Mouse (Mus musculus) hindbrain, embryonic 12.5 days (tissue): ENCODE results near the gene Actl11. TPM values are rescaled to one million over a fixed set of nuclear protein-coding genes. Genes with fewer than 3 reads are reported as not detected.
A peak's percentile ranks its signal among the peaks of the same experiment; 100 is the strongest.

Source experiments
- ATAC-seq: fragments of 200-750 bp; cut with Nextera tagmentation; 2 replicates; pipeline ENCODE4 v1.8.0; 2017; ENCODE audit warnings: moderate TSS enrichment; ENCODE audit not compliant: low FRiP score
- H3K27ac ChIP-seq: fragments of 300-500 bp; sonication (generic); 2 replicates; pipeline ENCODE4 v1.5.1; 2016; ENCODE audit warnings: mild to moderate bottlenecking
- H3K27me3 ChIP-seq: fragments of 300-500 bp; sonication (generic); 2 replicates; pipeline ENCODE4 v1.6.1; 2016; ENCODE audit warnings: mild to moderate bottlenecking
- H3K36me3 ChIP-seq: fragments of 300-500 bp; sonication (generic); 2 replicates; pipeline ENCODE4 v1.6.1; 2016; ENCODE audit warnings: mild to moderate bottlenecking
- H3K4me1 ChIP-seq: fragments of 300-500 bp; sonication (generic); 2 replicates; pipeline ENCODE4 v1.6.1; 2016
- H3K4me2 ChIP-seq: fragments of 300-500 bp; sonication (generic); replicated peaks from 2 replicates; pipeline ENCODE4 v1.6.1; 2016; ENCODE audit warnings: mild to moderate bottlenecking
- H3K4me3 ChIP-seq: fragments of 300-500 bp; sonication (generic); 2 replicates; pipeline ENCODE4 v1.5.1; 2016; ENCODE audit warnings: mild to moderate bottlenecking
- H3K9ac ChIP-seq: fragments of 300-500 bp; sonication (generic); 2 replicates; pipeline ENCODE4 v1.6.1; 2016; ENCODE audit warnings: mild to moderate bottlenecking, moderate library complexity
- H3K9me3 ChIP-seq: fragments of 300-500 bp; sonication (generic); replicated peaks from 2 replicates; pipeline ENCODE4 v1.6.1; 2016; ENCODE audit warnings: mild to moderate bottlenecking
- WGBS: fragments of 180-500 bp; shearing (Covaris S2); methylation state at CpG from one replicate; pipeline ENCODE4 v1.1.7; 2016; 5-methylcytosine and 5-hydroxymethylcytosine counted together
- polyA plus RNA-seq: library from polyadenylated mRNA; unstranded; fragments of >200 nt; fragmentation: Nextera tagmentation; extraction: Ambion mirVana; gene quantifications from 2 replicates; pipeline ENCODE4 v1.2.1, GENCODE M21; 2016

Gene Actl11
- polyA plus RNA-seq, 1 experiment from 2014 or later: not detected

DNA sequence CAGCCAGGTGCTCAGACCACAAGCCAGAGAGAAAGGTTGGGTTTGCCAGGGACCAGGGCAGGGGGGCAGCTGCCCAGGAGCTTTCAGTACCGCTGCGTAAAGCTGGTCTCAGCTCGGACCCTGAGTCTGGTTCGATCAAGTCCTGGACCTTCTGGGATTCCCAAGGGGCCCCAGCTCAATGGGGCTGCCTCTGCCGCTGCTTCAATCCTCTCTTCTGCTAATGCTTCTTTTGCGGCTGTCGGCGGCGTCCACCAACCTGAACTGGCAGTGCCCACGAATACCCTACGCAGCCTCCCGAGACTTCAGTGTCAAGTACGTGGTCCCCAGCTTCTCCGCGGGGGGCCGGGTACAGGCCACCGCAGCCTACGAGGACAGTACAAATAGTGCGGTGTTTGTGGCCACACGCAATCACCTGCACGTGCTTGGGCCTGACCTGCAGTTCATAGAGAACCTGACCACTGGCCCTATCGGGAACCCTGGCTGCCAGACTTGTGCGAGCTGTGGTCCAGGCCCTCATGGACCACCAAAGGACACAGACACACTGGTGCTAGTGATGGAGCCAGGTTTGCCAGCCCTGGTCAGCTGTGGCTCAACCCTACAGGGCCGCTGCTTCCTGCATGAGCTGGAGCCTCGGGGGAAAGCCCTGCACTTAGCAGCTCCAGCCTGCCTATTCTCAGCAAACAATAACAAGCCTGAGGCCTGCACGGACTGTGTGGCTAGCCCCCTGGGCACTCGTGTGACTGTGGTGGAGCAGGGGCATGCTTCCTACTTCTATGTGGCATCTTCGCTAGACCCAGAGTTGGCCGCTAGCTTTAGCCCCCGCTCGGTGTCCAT lies 21.1 kb upstream of the Actl11 start:
- peak overlapping the region; percentile 54 for H3K9ac ChIP-seq
- H3K27me3 ChIP-seq: peaks cover 31% of the 10 kb centered on the region
- no peaks in the 10 kb centered on the region for H3K9me3 ChIP-seq
- 43% methylated on average over 31 of the region's 31 CpGs for WGBS
- H3K4me3 ChIP-seq: peak overlapping the region; percentile 27
- 0 out of 2 replicates have a peak, but pooled peaks have one; percentile 8 for ATAC-seq
- no peak overlapping the region for H3K27ac ChIP-seq
- H3K36me3 ChIP-seq: peaks cover 9% of the 10 kb centered on the region; the same call in 1 of the 2 replicates
- peak overlapping the region; percentile 57 for H3K4me2 ChIP-seq
- peaks cover 25% of the 10 kb centered on the region for H3K4me1 ChIP-seq

DNA sequence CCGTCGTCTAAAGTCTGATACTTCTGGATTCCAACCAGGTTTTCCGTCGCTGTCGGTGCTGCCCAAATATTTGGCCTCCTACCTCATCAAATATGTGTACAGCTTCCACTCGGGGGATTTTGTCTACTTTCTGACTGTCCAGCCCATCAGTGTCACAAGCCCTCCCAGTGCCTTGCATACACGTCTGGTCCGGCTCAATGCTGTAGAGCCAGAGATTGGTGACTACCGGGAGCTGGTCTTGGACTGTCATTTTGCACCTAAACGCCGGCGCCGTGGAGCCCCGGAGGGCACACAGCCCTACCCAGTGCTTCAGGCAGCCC lies 20.5 kb upstream of the Actl11 start:
- H3K27ac ChIP-seq: no peak overlapping the region
- no peak overlapping the region for H3K9ac ChIP-seq
- peaks cover 31% of the 10 kb centered on the region for H3K27me3 ChIP-seq
- H3K4me1 ChIP-seq: peaks cover 25% of the 10 kb centered on the region
- no peak overlapping the region for H3K4me3 ChIP-seq
- no peaks in the 10 kb centered on the region for H3K9me3 ChIP-seq
- H3K36me3 ChIP-seq: peaks cover 9% of the 10 kb centered on the region; the same call in 1 of the 2 replicates
- 83% methylated on average over 14 of the region's 14 CpGs for WGBS
- H3K4me2 ChIP-seq: no peak overlapping the region
- ATAC-seq: no peak

DNA sequence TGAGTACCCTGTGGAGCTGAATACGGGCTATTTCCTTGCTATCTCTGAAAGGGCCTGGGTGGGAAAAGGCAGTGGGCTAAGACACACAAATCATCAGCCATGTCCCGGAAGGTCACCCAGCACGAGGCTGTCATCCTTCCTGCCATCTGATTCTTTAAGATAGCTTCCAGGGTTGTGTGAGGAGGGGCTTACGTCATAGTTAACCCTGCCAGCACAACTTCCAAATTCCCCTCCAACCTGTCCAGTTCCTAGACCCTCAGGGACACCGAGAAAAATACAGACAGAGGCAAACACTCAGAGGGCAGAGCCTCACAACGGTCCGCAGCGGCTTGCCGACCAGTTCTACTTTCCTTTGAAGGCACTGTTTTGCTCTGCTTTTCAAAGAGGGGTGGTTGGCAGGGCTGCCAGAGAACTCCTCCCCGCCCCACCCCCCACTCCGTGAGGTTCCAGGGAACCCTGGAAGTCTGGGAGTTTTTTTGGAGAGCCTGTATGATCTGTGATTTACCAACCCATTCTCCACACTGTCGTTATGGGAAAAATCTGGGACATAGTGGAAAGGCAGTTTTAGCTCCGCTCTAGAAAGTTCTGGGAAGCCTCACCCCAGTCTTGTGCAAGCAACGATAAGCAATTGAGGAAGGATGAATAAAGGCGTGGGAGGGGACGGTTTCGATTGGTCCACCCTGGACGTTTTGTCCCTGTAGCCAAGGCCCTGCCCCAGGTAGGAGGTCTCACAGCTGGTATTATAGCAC lies 19.7 kb upstream of the Actl11 start:
- Histone ChIP-seq H3K27ac (no peak overlapping the region), H3K9ac (no peak overlapping the region), H3K27me3 (peaks cover 26% of the 10 kb centered on the region), H3K4me2 (peak overlapping the region; percentile 25; the same call in 1 of the 2 replicates), H3K36me3 (0 out of 2 replicates have a peak, but pooled peaks cover 3% of the 10 kb centered on the region), H3K9me3 (no peaks in the 10 kb centered on the region), H3K4me1 (peaks cover 25% of the 10 kb centered on the region), H3K4me3 (no peak overlapping the region)
- WGBS: 28% methylated on average over 18 of the region's 18 CpGs
- no peak for ATAC-seq

GRCm38 (mm10) chr9:107910025-107910769 lies 18.1 kb upstream of the Actl11 start:
- Histone ChIP-seq H3K27me3 (peaks cover 25% of the 10 kb centered on the region), H3K4me1 (peaks cover 25% of the 10 kb centered on the region), H3K4me2 (no peak overlapping the region), H3K36me3 (no peaks in the 10 kb centered on the region), H3K9ac (no peak overlapping the region), H3K9me3 (no peaks in the 10 kb centered on the region), H3K27ac (no peak overlapping the region), H3K4me3 (no peak overlapping the region)
- no peak for ATAC-seq
- WGBS: 93% methylated on average over 15 of the region's 15 CpGs

GRCm38 (mm10) chr9:107914764-107915420 lies 13.4 kb upstream of the Actl11 start:
- Histone ChIP-seq H3K9ac (no peak overlapping the region), H3K36me3 (no peaks in the 10 kb centered on the region), H3K9me3 (no peaks in the 10 kb centered on the region), H3K4me1 (peaks cover 11% of the 10 kb centered on the region), H3K4me2 (no peak overlapping the region), H3K27ac (no peak overlapping the region), H3K27me3 (no peaks in the 10 kb centered on the region), H3K4me3 (no peak overlapping the region)
- no peak for ATAC-seq
- 80% methylated on average over 16 of the region's 16 CpGs for WGBS

DNA sequence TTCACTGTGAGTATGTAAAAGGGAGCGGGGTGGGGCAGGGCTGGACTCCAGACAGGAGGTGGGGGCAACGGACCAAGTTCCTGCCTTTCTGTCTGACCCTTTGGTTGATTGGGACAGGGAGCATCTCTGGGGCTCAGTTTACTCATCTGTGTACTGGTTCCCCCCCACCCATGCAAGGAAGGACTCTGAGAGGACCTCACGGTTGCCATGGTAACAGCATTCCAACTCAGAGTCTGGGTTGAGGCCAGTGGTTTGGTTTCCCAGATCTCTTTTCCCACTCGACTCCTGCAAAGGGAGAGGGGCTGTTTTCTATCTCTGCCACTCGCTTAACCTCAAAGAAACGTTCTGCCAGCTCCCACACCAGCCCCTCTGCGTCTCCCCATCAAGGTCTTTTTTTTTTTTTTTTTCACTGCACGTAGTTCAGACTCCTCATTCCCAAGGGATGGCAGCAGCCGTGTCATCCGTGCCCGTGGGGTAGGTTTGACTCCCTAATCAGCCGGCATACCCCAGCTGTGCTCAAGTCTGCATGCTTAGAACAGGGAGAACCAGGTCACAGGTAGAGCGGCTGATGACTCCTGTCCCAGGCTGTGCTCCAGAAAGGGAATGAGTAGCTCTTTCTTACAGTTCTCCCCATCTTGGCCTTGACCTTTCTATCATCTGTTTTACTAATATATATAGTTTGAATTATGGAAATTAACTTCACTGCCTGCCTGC lies 10.2 kb upstream of the Actl11 start:
- H3K27ac ChIP-seq: no peak overlapping the region
- H3K9ac ChIP-seq: no peak overlapping the region
- H3K4me1 ChIP-seq: peaks cover 11% of the 10 kb centered on the region
- no peak for ATAC-seq
- H3K4me3 ChIP-seq: no peak overlapping the region
- WGBS: 41% methylated on average over 13 of the region's 13 CpGs
- no peaks in the 10 kb centered on the region for H3K27me3 ChIP-seq
- H3K9me3 ChIP-seq: no peaks in the 10 kb centered on the region
- no peaks in the 10 kb centered on the region for H3K36me3 ChIP-seq
- no peak overlapping the region for H3K4me2 ChIP-seq

DNA sequence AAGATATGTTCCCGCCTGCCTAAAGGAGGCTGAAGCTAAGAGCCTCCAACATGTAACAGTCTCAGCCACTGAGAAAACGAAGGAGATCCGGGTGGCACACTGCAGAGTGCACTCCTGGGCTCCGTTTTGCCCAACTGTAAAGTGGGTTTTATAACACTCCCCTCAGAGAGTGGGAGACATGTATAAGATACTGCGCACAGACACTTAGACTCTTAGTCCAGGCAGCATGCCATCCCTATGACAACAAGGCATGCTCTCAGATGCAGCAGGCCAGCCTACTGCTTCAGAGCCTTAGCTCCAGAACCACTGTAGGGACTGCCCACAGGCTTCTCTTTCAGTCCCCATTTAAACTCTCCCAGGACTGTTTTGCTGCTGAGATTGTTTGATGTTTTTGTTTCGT lies 9.4 kb upstream of the Actl11 start:
- H3K4me1 ChIP-seq: peaks cover 11% of the 10 kb centered on the region
- H3K9ac ChIP-seq: no peak overlapping the region
- ATAC-seq: no peak
- WGBS: 85% methylated on average over 6 of the region's 6 CpGs
- H3K9me3 ChIP-seq: no peaks in the 10 kb centered on the region
- H3K4me2 ChIP-seq: no peak overlapping the region
- no peaks in the 10 kb centered on the region for H3K27me3 ChIP-seq
- no peak overlapping the region for H3K4me3 ChIP-seq
- H3K27ac ChIP-seq: no peak overlapping the region
- no peaks in the 10 kb centered on the region for H3K36me3 ChIP-seq

GRCm38 (mm10) chr9:107919441-107919840 lies 8.8 kb upstream of the Actl11 start:
- no peak overlapping the region for H3K27ac ChIP-seq
- no peaks in the 10 kb centered on the region for H3K36me3 ChIP-seq
- H3K4me2 ChIP-seq: no peak overlapping the region
- WGBS: 87% methylated on average over 5 of the region's 5 CpGs
- H3K9ac ChIP-seq: peak overlapping the region; percentile 27; the same call in 1 of the 2 replicates
- peaks cover 11% of the 10 kb centered on the region for H3K4me1 ChIP-seq
- H3K9me3 ChIP-seq: no peaks in the 10 kb centered on the region
- no peaks in the 10 kb centered on the region for H3K27me3 ChIP-seq
- H3K4me3 ChIP-seq: no peak overlapping the region
- ATAC-seq: no peak

GRCm38 (mm10) chr9:107923021-107923420 lies 5.2 kb upstream of the Actl11 start:
- 32% methylated on average over 7 of the region's 7 CpGs for WGBS
- no peak overlapping the region for H3K9ac ChIP-seq
- no peaks in the 10 kb centered on the region for H3K27me3 ChIP-seq
- no peaks in the 10 kb centered on the region for H3K9me3 ChIP-seq
- no peak overlapping the region for H3K4me2 ChIP-seq
- H3K36me3 ChIP-seq: no peaks in the 10 kb centered on the region
- no peak overlapping the region for H3K4me3 ChIP-seq
- ATAC-seq: no peak
- no peak overlapping the region for H3K27ac ChIP-seq
- H3K4me1 ChIP-seq: peaks cover 16% of the 10 kb centered on the region

DNA sequence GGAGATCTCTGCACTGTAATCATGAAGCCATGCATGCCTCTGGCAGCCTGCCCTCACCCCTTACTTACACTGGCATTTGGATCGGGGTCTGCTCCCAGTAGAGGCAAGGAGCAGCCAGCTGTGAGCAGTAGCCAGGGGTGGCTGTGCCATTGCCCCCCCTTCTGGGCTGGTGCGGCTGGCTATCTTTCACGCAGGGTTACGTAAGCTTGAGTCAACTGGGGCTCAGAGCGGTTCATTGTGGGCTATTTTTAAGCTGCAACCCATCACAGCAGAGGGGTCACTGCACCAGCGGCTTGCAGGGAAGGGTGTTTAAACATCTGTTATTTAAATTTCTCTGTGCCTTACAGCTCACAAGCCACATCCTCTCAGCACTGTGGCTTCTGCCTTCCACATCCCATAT lies 4.3 kb upstream of the Actl11 start:
- WGBS: 37% methylated on average over 6 of the region's 6 CpGs
- ATAC-seq: no peak
- Histone ChIP-seq H3K4me2 (no peak overlapping the region), H3K9me3 (no peaks in the 10 kb centered on the region), H3K4me3 (no peak overlapping the region), H3K27ac (no peak overlapping the region), H3K36me3 (no peaks in the 10 kb centered on the region), H3K27me3 (no peaks in the 10 kb centered on the region), H3K9ac (no peak overlapping the region), H3K4me1 (peaks cover 8% of the 10 kb centered on the region)

- H3K4me1 ChIP-seq: peaks cover 8% of the 10 kb centered on the region
- 0 out of 2 replicates have a peak, but pooled peaks have one; percentile 48 for ATAC-seq
- 19% methylated on average over 3 of the region's 3 CpGs for WGBS
These were observed 3.0 kb upstream of the Actl11 start for GRCm38 (mm10) chr9:107925251-107925650.

More at GRCm38 (mm10) chr9:107925251-107925650, 3.0 kb upstream of the Actl11 start:
- no peaks in the 10 kb centered on the region for H3K9me3 ChIP-seq
- H3K27me3 ChIP-seq: no peaks in the 10 kb centered on the region
- H3K36me3 ChIP-seq: no peaks in the 10 kb centered on the region
- H3K9ac ChIP-seq: no peak overlapping the region
- H3K4me3 ChIP-seq: no peak overlapping the region
- no peak overlapping the region for H3K4me2 ChIP-seq
- no peak overlapping the region for H3K27ac ChIP-seq
